Mouse (Mus musculus): ENCODE measurements at regions not wholly inside any gene's neighbourhood (a gene's known extent, or its start where the extent isn't known, plus 50 kb on each side); places are given as distances from the start of the nearest gene placed in this dataset.

DNA sequence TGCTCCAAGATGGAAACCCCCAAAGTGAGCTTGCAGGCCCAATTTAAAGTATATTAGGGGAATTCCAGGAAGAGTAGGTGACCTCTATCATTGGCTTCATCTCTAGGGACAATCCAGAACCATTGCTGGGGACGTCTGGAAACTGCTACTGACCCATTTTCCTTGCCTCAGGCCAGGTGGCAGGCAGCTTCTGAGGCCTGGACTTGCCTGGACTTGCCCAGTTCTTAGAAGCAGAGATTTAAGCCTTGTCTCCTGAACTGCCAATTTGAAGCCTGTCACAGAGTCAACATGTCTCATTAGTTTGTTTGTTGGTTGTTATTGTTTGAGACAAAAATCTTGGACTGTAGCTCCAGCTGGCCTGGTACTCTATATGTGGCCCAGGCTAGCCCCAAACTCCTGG lies 151.1 kb downstream of the Sp3 start:
- no peaks in the 10 kb centered on the region for H3K27me3 ChIP-seq (replicated peaks; ENCODE audit: control insufficient read depth, insufficient read depth, low read length)
- H3K9ac ChIP-seq (ENCODE audit: low read depth, low read length): no peak overlapping the region
- WGBS: 38% methylated on average over 1 of the region's 1 CpGs
- no peak for ATAC-seq
- H3K36me3 ChIP-seq (ENCODE audit: control insufficient read depth, insufficient read depth, low read length): no peaks in the 10 kb centered on the region
- H3K27ac ChIP-seq (ENCODE audit: low read length): no peak overlapping the region
- H3K4me3 ChIP-seq (ENCODE audit: low read length): no peak overlapping the region
- H3K4me2 ChIP-seq (ENCODE audit: low read depth, low read length): no peak overlapping the region
- no peaks in the 10 kb centered on the region for H3K4me1 ChIP-seq (ENCODE audit: control insufficient read depth, insufficient read depth, low read length)
- H3K9me3 ChIP-seq (ENCODE audit: control insufficient read depth, low read length): no peaks in the 10 kb centered on the region

DNA sequence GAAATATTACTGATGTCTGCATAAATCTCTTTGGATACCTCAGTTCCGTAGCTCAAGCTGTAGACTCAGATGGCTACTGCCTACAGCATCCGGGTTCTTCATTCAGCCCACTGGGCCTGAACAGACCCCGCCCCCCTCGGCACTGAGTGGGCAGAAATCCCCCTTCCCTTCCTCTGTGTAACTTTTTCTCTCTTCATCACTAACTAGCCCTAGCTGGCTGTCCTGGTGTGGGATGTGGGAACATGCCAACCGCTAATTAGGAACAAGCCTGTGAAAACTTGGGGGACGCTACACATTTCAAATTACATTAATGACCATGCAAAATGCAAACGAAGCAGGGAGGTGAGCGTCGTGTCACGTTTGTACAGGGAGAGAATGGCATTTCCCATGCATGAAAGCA lies 147.5 kb downstream of the Sp3 start:
- peaks cover under 1% of the 10 kb centered on the region; the same call in 1 of the 2 replicates for H3K4me1 ChIP-seq (ENCODE audit: control insufficient read depth, insufficient read depth, low read length)
- no peaks in the 10 kb centered on the region for H3K36me3 ChIP-seq (ENCODE audit: control insufficient read depth, insufficient read depth, low read length)
- no peak overlapping the region for H3K4me2 ChIP-seq (ENCODE audit: low read depth, low read length)
- H3K9ac ChIP-seq (ENCODE audit: low read depth, low read length): no peak overlapping the region
- no peaks in the 10 kb centered on the region for H3K27me3 ChIP-seq (replicated peaks; ENCODE audit: control insufficient read depth, insufficient read depth, low read length)
- no peaks in the 10 kb centered on the region for H3K9me3 ChIP-seq (ENCODE audit: control insufficient read depth, low read length)
- no peak overlapping the region for H3K4me3 ChIP-seq (ENCODE audit: low read length)
- H3K27ac ChIP-seq (ENCODE audit: low read length): no peak overlapping the region
- 93% methylated on average over 10 of the region's 10 CpGs for WGBS
- no peak for ATAC-seq

DNA sequence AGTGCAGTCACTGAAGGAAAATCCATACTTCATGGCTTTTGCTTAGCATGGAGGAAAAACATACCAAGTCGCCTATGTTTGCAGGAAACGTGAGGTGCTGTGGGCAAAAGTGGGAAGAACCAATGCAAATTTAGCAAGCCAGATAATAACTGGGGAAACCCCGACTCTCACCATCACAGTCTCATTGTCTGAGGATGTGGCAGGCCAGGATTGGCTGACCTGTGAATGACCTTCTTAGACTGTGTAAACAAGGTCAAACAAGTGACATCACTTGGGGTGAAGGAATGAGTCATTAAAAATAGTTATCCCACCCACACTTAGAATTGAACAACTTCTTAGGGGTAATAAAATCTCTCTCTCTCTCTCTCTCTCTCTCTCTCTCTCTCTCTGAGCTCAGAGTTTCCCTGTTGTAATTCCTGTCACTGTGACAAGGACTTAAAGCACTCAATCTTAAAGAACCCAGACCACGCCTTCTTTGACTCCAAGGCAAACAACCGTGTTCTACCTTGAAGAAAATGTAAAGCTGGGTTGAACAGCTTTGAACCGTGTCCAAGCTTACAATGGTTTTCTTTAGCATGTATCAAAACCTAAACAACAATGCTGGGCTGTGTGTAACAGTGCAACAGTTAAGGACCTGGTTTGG lies 142.0 kb downstream of the Sp3 start:
- Histone ChIP-seq H3K27me3 (replicated peaks; ENCODE audit: control insufficient read depth, insufficient read depth, low read length) (no peaks in the 10 kb centered on the region), H3K4me1 (ENCODE audit: control insufficient read depth, insufficient read depth, low read length) (peaks cover 10% of the 10 kb centered on the region), H3K4me2 (ENCODE audit: low read depth, low read length) (no peak overlapping the region), H3K9ac (ENCODE audit: low read depth, low read length) (no peak overlapping the region), H3K27ac (ENCODE audit: low read length) (no peak overlapping the region; the same call in 1 of the 2 replicates), H3K4me3 (ENCODE audit: low read length) (no peak overlapping the region), H3K9me3 (ENCODE audit: control insufficient read depth, low read length) (no peaks in the 10 kb centered on the region), H3K36me3 (ENCODE audit: control insufficient read depth, insufficient read depth, low read length) (no peaks in the 10 kb centered on the region)
- WGBS: 23% methylated on average over 6 of the region's 6 CpGs
- ATAC-seq: peak; percentile 89

DNA sequence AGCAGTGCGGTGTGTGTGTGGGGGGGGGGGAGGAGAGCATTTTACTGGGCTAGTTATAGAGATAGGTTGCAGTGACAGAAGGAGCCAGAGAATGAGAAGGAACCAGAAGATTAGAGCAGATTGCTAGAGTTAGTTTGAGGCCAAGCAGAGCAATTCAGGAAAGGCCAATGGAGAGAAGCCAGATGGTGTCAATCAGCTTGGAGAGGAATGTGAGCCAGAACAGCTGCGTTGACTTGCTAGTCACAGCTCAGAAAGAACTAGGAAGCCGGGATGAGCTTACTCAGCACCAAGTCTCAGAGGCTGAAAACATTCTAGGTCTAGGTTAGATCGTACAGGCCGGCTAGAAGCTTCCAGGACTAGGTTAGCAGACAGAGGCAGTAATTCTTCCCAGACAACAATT lies 140.6 kb downstream of the Sp3 start:
- no peaks in the 10 kb centered on the region for H3K27me3 ChIP-seq (replicated peaks; ENCODE audit: control insufficient read depth, insufficient read depth, low read length)
- WGBS: 72% methylated on average over 5 of the region's 5 CpGs
- no peak overlapping the region for H3K27ac ChIP-seq (ENCODE audit: low read length)
- no peaks in the 10 kb centered on the region for H3K36me3 ChIP-seq (ENCODE audit: control insufficient read depth, insufficient read depth, low read length)
- no peak overlapping the region for H3K4me3 ChIP-seq (ENCODE audit: low read length)
- no peaks in the 10 kb centered on the region for H3K9me3 ChIP-seq (ENCODE audit: control insufficient read depth, low read length)
- no peak overlapping the region for H3K9ac ChIP-seq (ENCODE audit: low read depth, low read length)
- no peak for ATAC-seq
- peaks cover 10% of the 10 kb centered on the region for H3K4me1 ChIP-seq (ENCODE audit: control insufficient read depth, insufficient read depth, low read length)
- no peak overlapping the region for H3K4me2 ChIP-seq (ENCODE audit: low read depth, low read length)

DNA sequence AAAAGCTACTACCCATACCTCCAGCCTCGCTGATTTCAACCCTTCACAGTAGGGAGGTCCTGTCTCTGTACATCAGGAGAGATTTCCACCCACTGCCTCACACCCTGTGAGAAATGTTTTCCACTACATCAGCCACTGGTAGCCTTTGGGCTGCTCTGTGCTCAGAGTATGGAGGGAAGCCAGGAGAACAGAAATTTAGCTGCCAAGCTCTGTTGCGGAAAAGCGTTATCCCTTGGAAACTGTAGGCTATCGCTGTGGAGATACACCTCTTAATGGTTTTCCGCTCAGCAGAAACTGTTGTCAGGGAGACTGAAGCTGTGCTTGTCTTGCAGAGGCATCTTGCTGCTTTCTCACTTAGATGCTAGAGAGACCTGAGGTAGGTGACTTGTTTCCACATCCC lies 138.9 kb downstream of the Sp3 start:
- H3K4me3 ChIP-seq (ENCODE audit: low read length): no peak overlapping the region
- ATAC-seq: no peak
- no peak overlapping the region for H3K9ac ChIP-seq (ENCODE audit: low read depth, low read length)
- WGBS: 70% methylated on average over 5 of the region's 5 CpGs
- no peaks in the 10 kb centered on the region for H3K36me3 ChIP-seq (ENCODE audit: control insufficient read depth, insufficient read depth, low read length)
- no peak overlapping the region for H3K4me2 ChIP-seq (ENCODE audit: low read depth, low read length)
- peaks cover 10% of the 10 kb centered on the region for H3K4me1 ChIP-seq (ENCODE audit: control insufficient read depth, insufficient read depth, low read length)
- no peak overlapping the region for H3K27ac ChIP-seq (ENCODE audit: low read length)
- no peaks in the 10 kb centered on the region for H3K9me3 ChIP-seq (ENCODE audit: control insufficient read depth, low read length)
- no peaks in the 10 kb centered on the region for H3K27me3 ChIP-seq (replicated peaks; ENCODE audit: control insufficient read depth, insufficient read depth, low read length)

DNA sequence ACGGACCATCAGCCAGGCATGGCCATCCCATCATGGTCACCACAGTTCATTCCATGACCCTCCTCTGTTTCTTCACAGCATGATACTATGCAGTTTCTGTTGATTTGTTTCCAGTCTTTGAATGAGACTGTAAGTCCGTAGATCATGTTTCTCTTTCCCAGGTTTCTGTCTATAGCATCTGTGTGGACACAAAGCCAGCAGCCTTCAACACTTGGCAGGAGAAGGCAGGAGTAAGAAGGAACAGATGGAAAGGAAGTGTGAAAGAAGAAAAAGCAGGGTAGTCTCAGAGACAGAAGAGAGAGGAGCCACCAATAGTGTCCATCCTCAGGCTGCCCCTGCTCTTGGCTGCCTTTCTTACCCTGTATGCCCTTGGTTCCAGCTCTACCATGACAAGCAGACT lies 136.6 kb downstream of the Sp3 start:
- no peak overlapping the region for H3K27ac ChIP-seq (ENCODE audit: low read length)
- H3K9ac ChIP-seq (ENCODE audit: low read depth, low read length): no peak overlapping the region
- H3K27me3 ChIP-seq (replicated peaks; ENCODE audit: control insufficient read depth, insufficient read depth, low read length): no peaks in the 10 kb centered on the region
- H3K4me2 ChIP-seq (ENCODE audit: low read depth, low read length): no peak overlapping the region
- 73% methylated on average over 2 of the region's 2 CpGs for WGBS
- ATAC-seq: no peak
- peaks cover 1% of the 10 kb centered on the region; the same call in 1 of the 2 replicates for H3K4me1 ChIP-seq (ENCODE audit: control insufficient read depth, insufficient read depth, low read length)
- H3K9me3 ChIP-seq (ENCODE audit: control insufficient read depth, low read length): no peaks in the 10 kb centered on the region
- no peaks in the 10 kb centered on the region for H3K36me3 ChIP-seq (ENCODE audit: control insufficient read depth, insufficient read depth, low read length)
- H3K4me3 ChIP-seq (ENCODE audit: low read length): no peak overlapping the region

DNA sequence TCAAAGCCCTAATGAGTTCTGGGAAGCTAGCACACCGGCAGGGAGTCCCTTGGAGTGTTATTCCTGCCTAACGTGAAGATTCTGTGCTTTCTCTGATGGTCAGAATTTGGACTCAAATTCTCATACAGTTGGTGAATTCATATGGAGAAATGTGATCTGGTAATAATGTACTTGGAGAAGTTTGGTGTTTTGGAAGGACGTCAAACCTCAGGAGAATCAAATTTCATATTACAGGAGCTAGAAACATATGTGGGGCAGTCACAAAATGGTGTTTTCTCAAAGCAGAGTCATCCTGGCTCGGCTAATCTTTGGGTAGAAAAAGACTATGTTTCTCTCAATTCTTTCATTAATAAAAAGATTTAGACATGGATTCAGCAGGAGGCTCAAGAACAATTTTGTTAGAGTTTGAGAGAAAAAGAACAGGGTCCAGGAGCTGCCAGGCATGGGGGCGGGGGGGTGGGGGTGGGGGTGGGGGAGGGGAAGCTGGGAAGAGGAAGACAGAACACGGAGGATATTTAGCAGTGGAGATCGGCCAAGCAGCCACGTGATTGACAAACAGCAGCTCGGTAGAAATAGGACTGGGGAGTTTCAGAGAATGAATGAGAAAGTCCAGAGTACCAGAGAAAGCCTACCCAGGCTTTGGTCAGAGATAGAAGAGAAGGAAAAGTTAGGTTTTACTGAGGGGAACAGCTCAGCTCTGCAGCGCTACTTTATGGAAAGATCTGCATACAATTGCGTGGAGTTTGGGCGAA lies 130.6 kb downstream of the Sp3 start:
- Histone ChIP-seq H3K36me3 (ENCODE audit: control insufficient read depth, insufficient read depth, low read length) (no peaks in the 10 kb centered on the region), H3K4me3 (ENCODE audit: low read length) (no peak overlapping the region), H3K4me2 (ENCODE audit: low read depth, low read length) (no peak overlapping the region), H3K9me3 (ENCODE audit: control insufficient read depth, low read length) (no peaks in the 10 kb centered on the region), H3K4me1 (ENCODE audit: control insufficient read depth, insufficient read depth, low read length) (peaks cover 4% of the 10 kb centered on the region; the same call in 1 of the 2 replicates), H3K27me3 (replicated peaks; ENCODE audit: control insufficient read depth, insufficient read depth, low read length) (no peaks in the 10 kb centered on the region), H3K27ac (ENCODE audit: low read length) (no peak overlapping the region), H3K9ac (ENCODE audit: low read depth, low read length) (no peak overlapping the region)
- 43% methylated on average over 12 of the region's 12 CpGs for WGBS
- ATAC-seq: 0 out of 2 replicates have a peak, but pooled peaks have one; percentile 26

DNA sequence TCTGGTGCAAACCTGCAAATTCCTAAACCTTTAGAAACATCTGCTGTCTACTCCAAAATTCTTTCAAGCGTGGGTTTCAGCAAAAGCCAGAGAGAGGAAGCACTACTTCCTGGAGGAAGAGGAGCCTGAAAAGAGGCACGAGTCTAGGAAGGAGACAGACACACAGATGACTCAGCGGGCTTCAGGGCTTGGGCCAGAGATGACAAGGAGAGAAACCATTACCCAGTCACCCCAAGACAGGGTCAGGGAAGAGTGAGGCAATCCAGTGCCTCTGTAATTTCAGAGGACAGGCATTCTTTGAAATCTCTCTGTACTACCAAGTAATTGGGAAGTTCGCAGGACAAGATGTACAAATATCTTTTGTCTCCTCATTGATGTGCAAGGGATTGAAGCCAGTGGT lies 127.7 kb downstream of the Sp3 start:
- H3K36me3 ChIP-seq (ENCODE audit: control insufficient read depth, insufficient read depth, low read length): no peaks in the 10 kb centered on the region
- no peak overlapping the region for H3K4me2 ChIP-seq (ENCODE audit: low read depth, low read length)
- ATAC-seq: no peak
- no peak overlapping the region for H3K27ac ChIP-seq (ENCODE audit: low read length)
- no peak overlapping the region for H3K9ac ChIP-seq (ENCODE audit: low read depth, low read length)
- no peaks in the 10 kb centered on the region for H3K27me3 ChIP-seq (replicated peaks; ENCODE audit: control insufficient read depth, insufficient read depth, low read length)
- H3K9me3 ChIP-seq (ENCODE audit: control insufficient read depth, low read length): no peaks in the 10 kb centered on the region
- H3K4me3 ChIP-seq (ENCODE audit: low read length): no peak overlapping the region
- 72% methylated on average over 4 of the region's 4 CpGs for WGBS
- peaks cover 4% of the 10 kb centered on the region; the same call in 1 of the 2 replicates for H3K4me1 ChIP-seq (ENCODE audit: control insufficient read depth, insufficient read depth, low read length)

DNA sequence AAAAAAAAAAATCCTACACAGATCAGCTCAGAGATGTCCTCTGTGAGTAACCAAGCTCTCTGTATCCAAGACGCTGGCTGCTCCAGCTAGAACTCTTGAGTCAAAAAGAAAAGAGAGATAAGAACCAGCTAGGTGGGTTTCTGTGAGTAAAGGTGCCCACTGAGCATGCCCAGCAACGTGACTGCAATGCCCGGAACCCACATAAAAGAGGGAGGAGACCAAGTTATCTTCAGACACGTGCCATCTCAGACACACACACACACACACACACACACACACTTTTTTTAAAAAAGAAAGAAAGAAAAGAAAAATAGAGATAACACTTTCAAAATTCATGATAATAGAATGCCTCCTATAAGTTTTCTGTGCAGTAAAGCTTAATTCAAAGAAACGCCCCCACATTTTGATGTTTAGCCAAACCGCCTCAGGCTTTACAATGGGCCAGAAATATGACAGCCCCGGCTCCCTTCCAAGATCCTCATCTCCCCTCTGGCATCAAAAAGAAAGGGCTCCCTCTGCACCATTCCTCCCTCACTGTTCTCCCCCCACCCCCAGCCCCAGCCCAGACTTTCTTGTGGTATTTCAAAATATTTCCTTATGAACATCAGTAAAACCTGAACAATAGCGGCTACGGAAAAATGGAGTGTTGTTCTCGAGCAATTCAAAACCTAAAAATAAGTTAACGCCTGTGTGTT lies 124.8 kb downstream of the Sp3 start:
- no peak for ATAC-seq
- Histone ChIP-seq H3K4me1 (ENCODE audit: control insufficient read depth, insufficient read depth, low read length) (no peaks in the 10 kb centered on the region), H3K4me3 (ENCODE audit: low read length) (no peak overlapping the region), H3K9ac (ENCODE audit: low read depth, low read length) (no peak overlapping the region), H3K9me3 (ENCODE audit: control insufficient read depth, low read length) (no peaks in the 10 kb centered on the region), H3K27ac (ENCODE audit: low read length) (no peak overlapping the region), H3K4me2 (ENCODE audit: low read depth, low read length) (no peak overlapping the region), H3K36me3 (ENCODE audit: control insufficient read depth, insufficient read depth, low read length) (no peaks in the 10 kb centered on the region), H3K27me3 (replicated peaks; ENCODE audit: control insufficient read depth, insufficient read depth, low read length) (no peaks in the 10 kb centered on the region)
- WGBS: 69% methylated on average over 11 of the region's 11 CpGs
